Mouse (Mus musculus): ENCODE data around the gene Tmsb10. TPM values are rescaled to one million over a fixed set of nuclear protein-coding genes. Genes with fewer than 3 reads are reported as not detected.

Tmsb10 gene
- total RNA-seq (2021): 100 to 1,000 TPM; 485 to 609 TPM
- long read RNA-seq, experiment 1, transcript Tmsb10-203 (3 exons, 570 nt): major isoform, 414 of 593 reads
- long read RNA-seq, experiment 1, transcript Tmsb10-202 (2 exons, 690 nt): minor isoform, 168 of 593 reads
- long read RNA-seq, experiment 1, partial matches to known transcripts: 1 of 593 reads
- long read RNA-seq, experiment 1, other reads (novel, unspliced or antisense): 9 of 593 reads
- long read RNA-seq, experiment 2, transcript Tmsb10-202 (2 exons, 690 nt): minor isoform, 102 of 347 reads
- long read RNA-seq, experiment 2, transcript Tmsb10-203 (3 exons, 570 nt): major isoform, 235 of 347 reads
- long read RNA-seq, experiment 2, partial matches to known transcripts: 0 of 347 reads
- long read RNA-seq, experiment 2, other reads (novel, unspliced or antisense): 10 of 347 reads

DNA sequence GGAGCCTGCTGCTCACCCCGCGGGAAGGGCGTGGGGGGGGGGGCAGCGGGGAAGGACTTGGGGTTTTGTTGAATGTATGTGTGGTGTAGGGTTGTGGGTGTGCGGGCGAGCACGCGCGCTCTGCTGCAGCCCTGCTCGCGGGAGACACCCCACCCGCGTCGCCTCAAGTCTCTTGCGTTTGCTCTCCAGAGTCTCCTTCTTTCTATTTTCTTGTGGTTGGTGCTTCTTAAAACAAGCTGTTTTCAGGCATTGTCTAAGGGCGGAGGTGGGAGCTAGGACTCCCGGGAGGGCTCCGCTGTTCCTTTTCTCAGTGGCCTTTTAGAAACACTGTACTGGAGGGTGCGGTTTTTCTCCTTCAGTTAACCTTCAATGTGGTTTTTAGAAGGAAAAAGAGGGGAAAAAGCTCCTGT, at the start of gene Tmsb10:
Gene Tmsb10 (minus strand): TSS at position 87 of the 410 bp plus-strand sequence.
- no peak for DNase-seq

DNA sequence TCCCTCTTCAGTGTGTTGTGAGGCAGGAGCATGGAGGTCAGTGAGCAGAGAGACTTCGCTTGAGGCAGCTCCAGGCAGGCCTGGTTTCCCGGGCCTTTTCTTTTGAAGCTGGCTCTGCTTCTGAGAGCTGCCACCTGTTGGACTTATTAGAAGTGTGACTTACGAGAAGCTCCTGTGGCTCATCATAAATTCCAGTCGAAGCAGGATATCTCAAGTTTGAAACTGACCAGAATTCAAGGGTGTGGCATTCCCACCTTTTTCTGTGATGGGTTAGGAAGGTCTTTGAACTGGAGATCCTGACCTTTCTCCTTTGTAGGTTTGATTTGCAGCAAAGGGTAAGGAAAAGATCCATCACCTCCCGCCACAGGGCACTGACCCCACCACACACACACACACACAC, 45.1 kb upstream of the Tmsb10 start:
- DNase-seq: no peak

- DNase-seq: no peak
These were observed 43.8 kb upstream of the Tmsb10 start for GRCm38 (mm10) chr6:73002391-73002790.

DNA sequence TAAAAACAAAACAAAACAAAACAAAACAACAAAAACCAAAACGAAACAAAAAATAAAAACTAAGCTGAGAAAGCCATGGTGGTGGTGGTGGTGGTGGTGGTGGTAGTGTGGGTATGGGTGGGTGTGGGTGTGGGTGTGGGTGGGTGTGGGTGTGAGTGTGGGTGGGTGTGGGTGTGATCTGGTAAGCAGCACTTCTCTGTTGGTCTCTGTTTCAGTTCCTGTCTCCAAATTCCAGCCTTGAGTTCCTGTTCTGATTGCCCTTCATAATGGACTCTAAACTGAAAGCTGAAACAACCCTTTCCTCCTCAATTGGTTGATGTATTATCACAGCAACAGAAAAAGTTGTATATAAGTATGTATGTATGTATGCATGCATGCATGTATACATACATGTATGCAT, 40.3 kb upstream of the Tmsb10 start:
- no peak for DNase-seq

DNA sequence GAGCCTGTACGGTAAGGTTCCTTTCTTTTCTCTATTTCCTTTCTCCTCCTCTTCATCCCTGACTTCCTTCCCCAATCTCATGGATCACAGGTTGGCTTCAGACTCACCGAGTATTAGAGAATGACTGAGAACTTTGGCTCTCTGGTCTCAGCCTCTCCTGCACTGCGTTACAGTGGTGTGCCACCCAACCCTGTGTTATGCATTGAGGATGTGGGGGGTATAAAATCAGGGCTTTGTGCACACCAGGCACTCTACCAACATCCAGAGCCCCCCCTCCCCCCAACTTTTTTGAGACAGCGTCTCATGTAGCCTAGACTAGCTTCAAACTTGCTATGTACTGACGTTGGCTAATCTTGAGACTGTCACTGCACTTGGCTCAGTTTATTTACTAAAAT, 35.1 kb upstream of the Tmsb10 start:
- DNase-seq: no peak

- no peak for DNase-seq
These were observed 34.6 kb upstream of the Tmsb10 start for GRCm38 (mm10) chr6:72993054-72993687.

DNA sequence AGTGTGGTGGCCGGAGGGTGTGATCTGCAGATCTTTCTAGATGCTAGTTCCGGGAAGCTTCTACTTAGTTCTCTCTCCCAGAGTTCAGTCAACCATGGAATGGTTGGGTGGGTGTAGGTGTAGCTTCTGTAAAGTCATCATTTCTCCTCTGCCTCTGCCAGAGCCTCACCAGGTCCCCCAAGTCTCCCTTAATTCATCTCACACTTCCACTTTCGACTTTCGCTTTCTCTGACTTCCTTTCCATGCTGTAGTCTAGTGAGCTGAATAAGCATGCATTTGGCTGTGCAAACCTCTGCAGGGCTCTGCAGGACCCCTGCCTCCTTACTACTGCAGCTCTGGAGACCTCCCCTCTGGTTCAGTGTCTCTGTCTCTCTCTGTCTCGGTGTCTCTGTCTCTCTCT, 31.7 kb upstream of the Tmsb10 start:
- no peak for DNase-seq

DNA sequence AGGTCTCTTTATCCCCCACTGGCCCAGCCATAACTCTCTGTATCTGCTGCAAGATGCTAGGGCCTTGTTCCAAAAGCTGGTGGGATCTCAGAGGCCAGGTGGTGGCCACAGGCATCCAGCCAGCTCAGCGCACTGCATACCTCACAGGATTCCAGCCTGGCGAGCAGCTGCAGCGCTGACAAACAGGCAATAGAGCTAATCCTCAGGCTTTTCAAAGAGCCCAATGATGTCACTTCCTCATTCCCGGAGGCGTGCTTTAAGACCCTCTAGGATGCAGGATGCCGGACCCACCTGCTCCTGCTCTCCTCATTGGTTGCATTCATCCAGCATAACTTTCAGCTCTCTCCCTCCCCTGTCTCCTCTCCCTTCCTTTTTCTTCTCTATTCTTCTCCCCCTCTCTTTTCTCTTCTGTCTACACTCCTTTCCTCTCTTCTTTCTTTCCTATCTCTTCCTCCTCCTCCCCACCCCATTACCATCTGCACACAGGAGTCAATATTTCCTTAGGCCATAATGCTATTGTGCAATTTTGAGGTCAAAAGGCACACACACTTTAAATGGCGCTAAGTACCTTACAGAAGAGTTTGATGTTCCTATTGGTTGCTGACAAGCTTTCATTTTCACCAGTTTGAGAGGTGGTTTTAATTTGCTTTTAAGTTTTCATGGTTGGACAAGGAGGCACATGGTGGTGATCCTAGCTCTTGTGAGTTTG, 30.6 kb upstream of the Tmsb10 start:
- peak; percentile 37 for DNase-seq

- DNase-seq: no peak
These were observed 24.0 kb upstream of the Tmsb10 start for GRCm38 (mm10) chr6:72982506-72982905.

DNA sequence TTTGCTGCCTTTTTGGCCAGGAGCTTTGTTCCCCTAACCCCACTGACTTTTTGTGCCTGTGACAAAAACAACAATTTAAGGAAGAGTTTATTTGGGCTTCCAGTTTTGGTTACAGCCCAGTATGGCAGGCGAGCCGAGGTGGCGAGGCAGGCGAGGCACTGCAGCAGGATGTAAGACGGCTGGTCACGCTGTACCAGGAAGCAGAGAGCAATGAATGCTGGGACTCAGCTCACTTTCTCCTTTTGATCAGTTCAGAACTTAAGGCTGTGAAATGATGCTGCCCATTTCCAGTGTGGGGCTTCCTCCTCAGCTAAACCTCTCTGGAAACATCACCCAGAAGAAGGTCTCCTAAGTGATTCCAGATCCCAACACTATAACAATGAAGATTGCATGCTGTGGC, 23.3 kb upstream of the Tmsb10 start:
- no peak for DNase-seq

- peak; percentile 28 for DNase-seq
These were observed 22.6 kb upstream of the Tmsb10 start for GRCm38 (mm10) chr6:72981124-72981651.

DNA sequence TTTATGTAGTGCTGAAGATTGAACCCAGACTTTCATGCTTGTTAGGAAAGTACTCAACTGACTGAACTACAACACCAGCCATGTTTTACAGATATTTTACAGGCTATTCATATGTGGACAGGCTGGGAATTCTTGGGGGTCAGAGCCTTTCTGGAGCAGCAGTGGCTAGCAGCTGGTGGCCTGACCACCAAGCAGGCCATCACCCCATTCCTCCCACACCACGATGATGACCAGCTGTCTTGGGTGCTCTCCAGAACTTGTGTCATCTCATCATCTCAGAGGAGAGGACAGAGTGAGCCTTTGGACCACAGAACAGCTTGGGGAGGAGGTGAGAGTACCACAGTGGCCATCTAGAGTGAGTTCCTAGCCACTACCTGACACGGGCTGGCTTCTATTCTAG, 18.3 kb upstream of the Tmsb10 start:
- DNase-seq: no peak

- DNase-seq: no peak
These were observed 12.5 kb upstream of the Tmsb10 start for GRCm38 (mm10) chr6:72971074-72971473.

- no peak for DNase-seq
These were observed 11.2 kb upstream of the Tmsb10 start for GRCm38 (mm10) chr6:72969787-72970186.

DNA sequence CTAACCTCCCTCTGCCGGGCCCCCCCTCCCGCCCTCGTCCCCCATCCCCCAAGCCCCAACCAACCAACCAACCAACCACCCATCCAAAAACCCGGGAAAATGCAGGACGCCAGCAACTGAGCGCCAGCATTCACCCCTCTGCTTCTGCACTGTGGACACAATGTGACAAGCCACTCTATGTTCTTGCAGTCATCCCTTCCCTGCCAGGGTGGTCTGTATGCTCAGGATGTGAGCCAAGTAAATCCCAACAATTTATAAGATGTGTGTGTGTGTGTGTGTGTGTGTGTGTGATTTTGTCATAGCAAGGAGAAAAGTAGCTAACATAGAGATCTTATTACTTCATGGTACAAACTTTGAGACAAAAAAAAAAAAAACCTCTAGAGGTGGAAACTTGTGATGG, 6.7 kb upstream of the Tmsb10 start:
- no peak for DNase-seq

- no peak for DNase-seq
These were observed 3.8 kb upstream of the Tmsb10 start for GRCm38 (mm10) chr6:72962281-72962741.

DNA sequence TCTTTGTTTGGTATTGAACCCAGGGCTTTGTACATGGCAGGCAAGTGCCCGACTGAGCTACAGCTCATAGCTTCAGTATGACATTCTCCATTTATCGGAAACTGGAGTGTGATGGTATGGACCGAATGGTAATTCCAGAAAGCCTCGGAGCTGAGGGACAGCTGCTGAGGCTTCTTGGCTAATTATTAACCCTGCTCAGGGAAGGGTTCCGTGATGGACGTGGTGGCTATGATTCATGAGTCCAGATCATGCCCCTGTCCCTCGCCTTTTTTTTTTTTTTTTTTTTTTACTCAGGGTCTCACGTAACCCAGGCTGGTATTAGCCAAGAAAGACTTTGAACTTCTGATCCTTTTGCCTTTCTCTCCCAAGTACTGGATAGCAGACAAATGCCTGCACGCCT, 3.1 kb upstream of the Tmsb10 start:
- DNase-seq: no peak

DNA sequence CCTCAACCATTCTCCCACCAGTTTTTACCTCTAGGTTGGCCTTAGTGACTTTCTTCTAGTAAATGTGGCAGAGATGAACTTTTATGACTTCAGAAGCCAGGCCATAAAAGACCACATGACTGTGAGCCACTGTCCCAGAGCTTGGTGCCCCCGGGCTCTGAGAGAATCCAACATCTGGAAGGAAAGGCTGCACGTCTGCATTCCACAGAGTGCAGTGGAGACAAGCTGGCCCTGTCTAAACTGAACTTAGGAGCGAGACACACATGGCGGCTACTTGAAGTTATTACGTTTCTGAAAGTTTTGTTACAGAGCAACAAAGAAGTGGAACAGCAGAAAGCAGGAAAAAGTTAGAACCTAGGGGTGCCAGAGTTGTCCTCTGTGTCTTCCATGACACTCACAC, 2.1 kb upstream of the Tmsb10 start:
- no peak for DNase-seq

GRCm38 (mm10) chr6:72959175-72959574, 627 bp upstream of the Tmsb10 start:
- DNase-seq: no peak

DNA sequence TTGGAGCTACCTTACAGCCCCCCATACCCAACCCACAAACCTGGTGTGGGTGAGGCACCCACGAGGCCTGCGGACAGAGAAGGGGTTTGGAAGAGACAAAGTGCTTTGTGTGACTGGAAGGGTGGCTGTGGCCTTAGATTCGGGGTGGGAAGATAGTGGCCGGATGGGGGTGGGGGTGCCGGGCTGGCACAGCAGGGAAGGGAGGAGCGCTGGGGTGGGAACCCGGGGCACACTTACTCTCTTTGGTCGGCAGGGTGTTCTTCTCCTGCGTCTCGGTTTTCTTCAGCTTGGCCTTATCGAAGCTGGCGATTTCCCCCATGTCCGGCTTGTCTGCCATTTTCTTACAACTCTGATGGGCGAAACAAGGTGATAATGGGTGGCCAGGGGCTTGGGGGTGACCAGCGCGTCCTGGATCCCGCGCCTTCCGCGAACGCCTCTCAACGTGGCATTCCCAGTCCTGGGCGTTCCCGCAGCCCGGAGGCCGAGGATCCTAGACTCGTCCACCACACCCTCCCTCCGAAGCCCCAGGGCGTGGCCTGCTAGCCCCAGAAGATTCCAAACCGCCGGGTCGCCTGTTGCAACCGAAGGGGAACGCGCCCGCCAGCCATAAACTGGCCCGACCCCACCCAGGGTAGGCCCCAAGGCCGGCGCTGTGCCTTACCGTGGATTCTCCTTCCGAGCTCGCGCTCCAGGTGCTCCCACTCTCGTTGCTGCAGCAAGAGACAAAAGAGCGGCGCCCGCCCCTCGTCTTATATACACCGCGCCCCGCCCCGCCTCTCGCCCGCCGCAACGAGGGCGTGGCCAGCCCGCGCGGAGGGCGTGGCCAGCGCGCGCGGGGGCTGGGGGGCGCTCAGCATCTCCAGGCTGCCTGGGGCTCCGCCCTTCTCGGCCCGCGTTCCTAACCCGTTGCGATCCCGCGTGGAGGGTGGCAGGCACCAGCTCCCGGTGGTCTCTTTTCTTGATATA, 589 bp downstream of the Tmsb10 start:
- peak; percentile 87 for DNase-seq

GRCm38 (mm10) chr6:72957093-72957435, 1.5 kb downstream of the Tmsb10 start:
- no peak for DNase-seq
